Mouse (Mus musculus) embryonic facial prominence, embryonic 15.5 days (tissue): ENCODE results near the gene Uaca. TPM values are rescaled to one million over a fixed set of nuclear protein-coding genes. Genes with fewer than 3 reads are reported as not detected.

Experiments used
- ATAC-seq: fragments of 200-750 bp; cut with Nextera tagmentation; 2 replicates; pipeline ENCODE4 v1.8.0; 2017; ENCODE audit warnings: low read depth, moderate TSS enrichment; ENCODE audit not compliant: insufficient number of reproducible peaks, low FRiP score, low TSS enrichment
- H3K27ac ChIP-seq: fragments of 300-500 bp; sonication (generic); replicated peaks from 2 replicates; pipeline ENCODE4 v1.5.1; 2015; ENCODE audit warnings: mild to moderate bottlenecking, inconsistent platforms
- H3K27me3 ChIP-seq: fragments of 300-500 bp; sonication (generic); 2 replicates; pipeline ENCODE4 v1.6.1; 2015; ENCODE audit warnings: inconsistent platforms
- H3K36me3 ChIP-seq: fragments of 300-500 bp; sonication (generic); 2 replicates; pipeline ENCODE4 v1.6.1; 2015; ENCODE audit warnings: mild to moderate bottlenecking, inconsistent platforms
- H3K4me1 ChIP-seq: fragments of 300-500 bp; sonication (generic); 2 replicates; pipeline ENCODE4 v1.6.1; 2015; ENCODE audit warnings: inconsistent platforms
- H3K4me2 ChIP-seq: fragments of 300-500 bp; sonication (generic); replicated peaks from 2 replicates; pipeline ENCODE4 v1.6.1; 2015; ENCODE audit warnings: mild to moderate bottlenecking, inconsistent platforms
- H3K4me3 ChIP-seq: fragments of 300-500 bp; sonication (generic); replicated peaks from 2 replicates; pipeline ENCODE4 v1.5.1; 2015; ENCODE audit warnings: mild to moderate bottlenecking, inconsistent platforms
- H3K9ac ChIP-seq: fragments of 300-500 bp; sonication (generic); 2 replicates; pipeline ENCODE4 v1.6.1; 2015; ENCODE audit warnings: inconsistent platforms
- H3K9me3 ChIP-seq: fragments of 300-500 bp; sonication (generic); replicated peaks from 2 replicates; pipeline ENCODE4 v1.6.1; 2016; ENCODE audit warnings: inconsistent platforms
- WGBS: fragments of 180-500 bp; shearing (Covaris S2); methylation state at CpG from one replicate; pipeline ENCODE4 v1.1.7; 2015; 5-methylcytosine and 5-hydroxymethylcytosine counted together
- polyA plus RNA-seq: library from polyadenylated mRNA; unstranded; fragments of >200 nt; fragmentation: Nextera tagmentation; extraction: Ambion mirVana; gene quantifications from 2 replicates; pipeline ENCODE4 v1.2.1, GENCODE M21; 2015

The Uaca gene
- polyA plus RNA-seq, 1 experiment from 2014 or later = 33.9 TPM

DNA sequence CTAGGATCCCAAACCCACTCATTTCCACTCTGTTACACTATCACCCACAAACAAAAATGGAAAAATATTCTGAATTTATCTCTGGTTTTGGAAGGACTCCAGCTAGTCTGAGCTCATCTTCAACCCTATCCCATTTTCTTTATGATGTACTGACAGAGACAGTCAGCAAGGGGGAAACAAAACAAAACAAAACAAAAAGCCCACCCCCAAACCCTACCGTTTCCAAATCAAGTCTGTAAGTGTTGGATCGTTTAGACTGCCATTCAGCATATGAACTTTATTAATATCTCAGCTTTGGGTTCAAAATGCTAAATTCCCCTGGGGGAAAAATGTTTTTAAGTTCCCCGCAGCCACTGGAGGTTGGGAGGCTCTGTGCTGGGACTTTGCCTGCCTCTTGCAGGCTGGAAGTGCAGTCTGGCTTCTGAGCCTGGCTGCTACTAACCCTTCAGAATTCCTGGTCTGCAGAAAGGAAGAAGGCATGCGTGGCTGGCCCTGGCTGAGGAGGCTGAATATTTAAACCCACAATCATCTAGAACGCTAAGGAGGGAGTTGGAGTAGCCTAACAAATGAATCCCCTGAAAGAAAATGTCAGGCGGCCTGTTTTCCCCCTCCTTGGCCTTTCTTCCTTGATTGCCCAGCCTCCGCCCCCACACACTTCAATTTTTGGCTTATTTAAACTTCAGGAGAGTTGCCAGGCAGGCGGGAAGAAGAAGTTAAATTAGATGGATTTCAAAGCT, 125.8 kb downstream of the Uaca start:
- Histone ChIP-seq H3K4me1 (peaks cover 17% of the 10 kb centered on the region), H3K9ac (no peak overlapping the region), H3K4me2 (no peak overlapping the region), H3K36me3 (no peaks in the 10 kb centered on the region), H3K9me3 (no peaks in the 10 kb centered on the region), H3K27me3 (no peaks in the 10 kb centered on the region), H3K4me3 (no peak overlapping the region), H3K27ac (peak overlapping the region; percentile 58)
- 27% methylated on average over 8 of the region's 8 CpGs for WGBS
- no peak; the same call in 1 of the 2 replicates for ATAC-seq

DNA sequence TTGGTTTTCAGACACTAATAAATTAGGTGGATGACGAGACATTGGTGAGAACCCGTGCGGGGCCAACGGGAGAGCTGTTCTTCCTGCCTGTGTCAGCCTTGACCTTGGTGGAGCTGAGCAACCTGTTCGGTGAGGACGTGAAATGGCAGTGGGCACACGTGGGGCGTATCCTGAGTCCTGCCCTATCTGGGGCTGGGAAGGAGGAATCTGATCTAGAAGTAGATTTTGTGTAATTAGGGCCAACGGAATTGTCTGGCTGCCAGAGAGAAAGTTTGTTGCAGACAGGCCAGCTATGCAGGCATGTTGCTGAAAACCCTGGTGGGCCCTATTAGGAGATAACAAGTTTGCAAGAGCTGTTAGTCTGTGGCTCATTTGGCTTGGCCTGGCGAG, 126.3 kb downstream of the Uaca start:
- WGBS = 38% methylated on average over 10 of the region's 10 CpGs
- peak overlapping the region; percentile 58; the same call in 1 of the 2 replicates for H3K27ac ChIP-seq
- H3K4me3 ChIP-seq = no peak overlapping the region
- H3K27me3 ChIP-seq = no peaks in the 10 kb centered on the region
- H3K36me3 ChIP-seq = no peaks in the 10 kb centered on the region
- H3K4me1 ChIP-seq = peaks cover 20% of the 10 kb centered on the region
- peak; percentile 67; the same call in 1 of the 2 replicates for ATAC-seq
- H3K9ac ChIP-seq = no peak overlapping the region
- no peaks in the 10 kb centered on the region for H3K9me3 ChIP-seq
- no peak overlapping the region for H3K4me2 ChIP-seq

DNA sequence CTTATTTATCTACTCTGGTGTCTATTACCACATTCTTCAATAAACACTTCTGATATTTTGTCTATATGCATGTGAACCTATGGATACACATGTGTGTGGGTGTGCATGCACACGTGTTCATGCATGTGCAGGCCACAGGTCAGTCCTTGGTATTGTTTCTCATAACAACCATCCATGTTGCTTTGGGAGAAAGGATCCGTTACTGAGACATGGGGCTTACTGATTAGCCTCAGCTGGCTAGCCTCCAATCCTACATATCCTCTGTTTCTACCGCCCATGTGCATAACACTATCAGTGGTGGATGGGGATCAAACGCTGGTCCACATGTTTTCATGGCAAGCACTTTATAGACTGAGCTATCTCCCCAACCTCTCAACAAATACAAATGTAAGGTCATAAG, 126.9 kb downstream of the Uaca start:
- H3K27ac ChIP-seq = no peak overlapping the region
- no peak overlapping the region for H3K4me2 ChIP-seq
- H3K27me3 ChIP-seq = no peaks in the 10 kb centered on the region
- H3K4me1 ChIP-seq = peaks cover 26% of the 10 kb centered on the region
- H3K4me3 ChIP-seq = no peak overlapping the region
- no peaks in the 10 kb centered on the region for H3K9me3 ChIP-seq
- H3K9ac ChIP-seq = no peak overlapping the region
- no peaks in the 10 kb centered on the region for H3K36me3 ChIP-seq
- 79% methylated on average over 4 of the region's 4 CpGs for WGBS
- no peak for ATAC-seq

DNA sequence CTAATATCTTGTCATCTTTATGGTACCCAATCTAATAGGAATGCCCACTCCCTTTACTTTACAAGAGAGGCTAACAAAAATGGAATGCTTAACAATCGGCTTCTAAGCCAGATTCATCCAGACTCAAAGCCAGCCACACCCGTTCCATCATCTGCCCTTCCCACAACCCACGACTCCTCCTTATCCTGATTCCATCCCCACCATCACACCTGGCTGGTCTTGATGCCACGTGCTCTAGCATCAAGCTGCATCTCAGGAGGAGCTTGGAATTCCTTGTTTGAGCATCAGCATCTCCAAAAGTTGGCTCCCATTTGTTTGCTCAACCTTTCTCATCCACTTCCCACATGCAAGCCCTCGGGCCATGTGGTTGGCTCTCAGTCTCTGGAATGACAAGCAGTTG, 127.5 kb downstream of the Uaca start:
- Histone ChIP-seq H3K4me2 (no peak overlapping the region), H3K4me3 (no peak overlapping the region), H3K36me3 (no peaks in the 10 kb centered on the region), H3K4me1 (peaks cover 31% of the 10 kb centered on the region), H3K27me3 (no peaks in the 10 kb centered on the region), H3K9me3 (no peaks in the 10 kb centered on the region), H3K9ac (no peak overlapping the region), H3K27ac (no peak overlapping the region)
- ATAC-seq = no peak
- WGBS = 71% methylated on average over 5 of the region's 5 CpGs

DNA sequence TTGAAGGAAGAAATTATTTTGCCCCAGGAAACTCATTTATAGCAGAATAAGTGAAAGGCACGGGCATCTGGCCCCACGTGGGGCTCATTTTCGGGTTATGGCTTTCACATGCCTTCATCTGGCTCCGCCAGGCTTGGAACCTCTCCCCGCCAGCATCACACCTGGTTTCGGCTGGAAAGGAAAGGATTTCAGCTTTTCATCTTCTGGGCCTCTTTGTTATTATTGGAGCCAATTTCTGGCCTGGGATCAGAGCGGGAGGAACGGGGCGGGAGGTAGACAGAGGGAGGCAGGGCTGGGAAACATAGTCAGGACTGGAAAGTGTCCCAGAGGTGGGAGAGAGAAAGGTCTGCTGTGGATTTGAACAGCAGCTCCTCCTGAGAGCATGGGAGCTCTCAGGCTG, 132.0 kb downstream of the Uaca start:
- peak; percentile 51; the same call in 1 of the 2 replicates for ATAC-seq
- Histone ChIP-seq H3K4me3 (no peak overlapping the region), H3K27ac (peak overlapping the region; percentile 40; the same call in 1 of the 2 replicates), H3K27me3 (no peaks in the 10 kb centered on the region), H3K9ac (no peak overlapping the region), H3K4me1 (peaks cover 14% of the 10 kb centered on the region), H3K9me3 (no peaks in the 10 kb centered on the region), H3K4me2 (no peak overlapping the region), H3K36me3 (no peaks in the 10 kb centered on the region)
- 21% methylated on average over 9 of the region's 9 CpGs for whole genome bisulfite sequencing

DNA sequence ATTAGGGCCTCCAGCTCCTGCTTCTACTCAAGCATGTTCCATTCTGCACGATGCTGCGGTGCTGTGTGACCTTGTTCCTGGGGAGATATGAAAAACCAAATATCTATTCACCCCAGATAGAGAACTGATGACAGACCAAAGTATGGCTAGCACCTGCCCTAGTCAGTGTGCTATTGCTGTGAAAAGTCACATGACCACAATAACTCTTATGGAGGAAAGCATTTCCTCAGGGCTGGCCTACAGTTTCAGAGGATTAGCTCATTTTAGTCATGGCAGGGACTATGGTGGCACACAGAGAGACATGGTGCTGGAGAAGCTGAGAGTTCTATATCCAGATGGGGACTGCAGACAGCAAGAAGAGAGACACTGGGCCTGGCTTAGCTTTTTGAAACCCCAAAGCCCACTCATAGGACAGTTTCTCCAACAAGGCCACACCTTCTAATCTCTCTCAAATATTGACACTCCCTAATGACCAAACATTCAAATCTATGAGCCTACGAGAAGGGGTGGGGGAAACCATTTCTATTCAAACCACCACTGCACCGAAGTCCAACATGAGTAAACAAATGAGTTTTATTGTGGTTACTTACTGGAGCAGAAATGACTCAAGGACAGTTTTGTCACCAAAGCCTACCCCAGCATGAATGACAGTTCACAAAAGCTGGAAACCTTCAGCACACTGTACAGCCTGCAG, 135.1 kb downstream of the Uaca start:
- Histone ChIP-seq H3K36me3 (no peaks in the 10 kb centered on the region), H3K4me3 (no peak overlapping the region), H3K27ac (no peak overlapping the region), H3K4me2 (no peak overlapping the region), H3K4me1 (peaks cover 14% of the 10 kb centered on the region), H3K9ac (no peak overlapping the region), H3K9me3 (no peaks in the 10 kb centered on the region), H3K27me3 (no peaks in the 10 kb centered on the region)
- 88% methylated on average over 4 of the region's 4 CpGs for WGBS
- ATAC-seq = no peak

Other genes starting within 250 kb of the Uaca start
- 16.1 and 17.9 TPM in 2 replicates for gene Lrrc49, start 106.4 kb upstream of the Uaca start, polyA plus RNA-seq
- 5.0 and 5.3 TPM in 2 replicates for gene Larp6, start 81.6 kb upstream of the Uaca start, polyA plus RNA-seq